Mouse (Mus musculus) kidney, adult 2 months (tissue): ENCODE measurements around the gene Itgb4. TPM values are rescaled to one million over a fixed set of nuclear protein-coding genes. Genes with fewer than 3 reads are reported as not detected.
A peak's percentile ranks its signal among the peaks of the same experiment; 100 is the strongest.

Experiments
- DNase-seq: peaks from one replicate; pipeline ENCODE4 v3.0.0; 2021
- H3K27ac ChIP-seq: fragments of 200-500 bp; 2 replicates; pipeline ENCODE4 v1.5.1; 2012; ENCODE audit warnings: low read depth, low read length, control low read depth, inconsistent platforms; ENCODE audit not compliant: insufficient read depth
- H3K27me3 ChIP-seq: fragments of 200-500 bp; replicated peaks from 2 replicates; pipeline ENCODE4 v1.6.1; 2012; ENCODE audit warnings: mild to moderate bottlenecking, moderate library complexity, low read length, inconsistent platforms; ENCODE audit not compliant: control insufficient read depth, insufficient read depth
- H3K36me3 ChIP-seq: fragments of 200-500 bp; 2 replicates; pipeline ENCODE4 v1.6.1; 2012; ENCODE audit warnings: mild to moderate bottlenecking, moderate library complexity, low read length, inconsistent platforms; ENCODE audit not compliant: control insufficient read depth, insufficient read depth
- H3K4me1 ChIP-seq: fragments of 200-500 bp; 2 replicates; pipeline ENCODE4 v1.6.1; 2011; ENCODE audit warnings: low read length; ENCODE audit not compliant: control insufficient read depth, insufficient read depth
- H3K4me3 ChIP-seq: fragments of 200-500 bp; 2 replicates; pipeline ENCODE4 v1.5.1; 2011; ENCODE audit warnings: mild to moderate bottlenecking, low read depth, low read length, control low read depth; ENCODE audit not compliant: insufficient read depth
- CTCF ChIP-seq: fragments of 200-500 bp; conservative IDR thresholded peaks from 2 replicates; pipeline ENCODE4 v1.5.1; 2011; ENCODE audit warnings: low read depth, mild to moderate bottlenecking, control low read depth, low read length, moderate library complexity, mixed read lengths; ENCODE audit not compliant: insufficient read depth, insufficient read length
- POLR2A ChIP-seq: fragments of 200-500 bp; IDR thresholded peaks from one replicate; pipeline ENCODE4 v1.6.1; 2011; ENCODE audit warnings: low read depth, low read length, control low read depth
- WGBS: fragments of 180-500 bp; shearing (Covaris S2); methylation state at CpG from one replicate; pipeline ENCODE4 v1.1.7; 2018; 5-methylcytosine and 5-hydroxymethylcytosine counted together
- polyA plus RNA-seq: library from polyadenylated mRNA; depleted of rRNA; stranded (reverse); fragments of >200 nt; gene quantifications from 2 replicates; pipeline ENCODE4 v1.2.3, GENCODE M21; 2012

The Itgb4 gene
- polyA plus RNA-seq, 1 experiment, result 5.1 TPM

GRCm38 (mm10) chr11:115970006-115970673 is 4.4 kb upstream of the Itgb4 start:
- Histone ChIP-seq H3K4me1 (no peaks in the 10 kb centered on the region), H3K27ac (peak overlapping the region; percentile 39; the same call in 1 of the 2 replicates), H3K27me3 (no peaks in the 10 kb centered on the region), H3K4me3 (no peak overlapping the region), H3K36me3 (no peaks in the 10 kb centered on the region)
- WGBS, result 42% methylated on average over 15 of the region's 15 CpGs
- DNase-seq, result peak; percentile 60
- no peak for TF ChIP-seq CTCF
- TF ChIP-seq POLR2A, result no peak

GRCm38 (mm10) chr11:115971016-115971415 is 3.5 kb upstream of the Itgb4 start:
- H3K27ac ChIP-seq, result no peak overlapping the region
- H3K4me3 ChIP-seq, result no peak overlapping the region
- peak; percentile 61 for DNase-seq
- no peaks in the 10 kb centered on the region for H3K36me3 ChIP-seq
- TF ChIP-seq CTCF (no peak), POLR2A (no peak)
- no peaks in the 10 kb centered on the region for H3K4me1 ChIP-seq
- H3K27me3 ChIP-seq, result no peaks in the 10 kb centered on the region
- 47% methylated on average over 6 of the region's 6 CpGs for WGBS

GRCm38 (mm10) chr11:115975083-115975420 is 543 bp downstream of the Itgb4 start:
- WGBS, result 3% methylated on average over 18 of the region's 18 CpGs
- Histone ChIP-seq H3K4me1 (no peaks in the 10 kb centered on the region), H3K27ac (no peak overlapping the region), H3K36me3 (no peaks in the 10 kb centered on the region), H3K4me3 (peak overlapping the region; percentile 33; the same call in 1 of the 2 replicates), H3K27me3 (no peaks in the 10 kb centered on the region)
- no peak for DNase-seq
- TF ChIP-seq CTCF (no peak), POLR2A (no peak)

- 51% methylated on average over 12 of the region's 12 CpGs for WGBS
- TF ChIP-seq POLR2A (no peak), CTCF (no peak)
- Histone ChIP-seq H3K4me1 (no peaks in the 10 kb centered on the region), H3K27ac (no peak overlapping the region), H3K36me3 (no peaks in the 10 kb centered on the region), H3K4me3 (0 out of 2 replicates have a peak overlapping the region, but pooled peaks have one; percentile 33), H3K27me3 (no peaks in the 10 kb centered on the region)
- no peak for DNase-seq
These were observed 1.0 kb downstream of the Itgb4 start for GRCm38 (mm10) chr11:115975544-115975943.

GRCm38 (mm10) chr11:115982472-115982871 is 8.0 kb downstream of the Itgb4 start:
- TF ChIP-seq POLR2A (no peak), CTCF (no peak)
- Histone ChIP-seq H3K27me3 (no peaks in the 10 kb centered on the region), H3K36me3 (no peaks in the 10 kb centered on the region), H3K27ac (no peak overlapping the region), H3K4me1 (no peaks in the 10 kb centered on the region), H3K4me3 (no peak overlapping the region)
- no peak for DNase-seq
- WGBS, result 87% methylated on average over 15 of the region's 15 CpGs

GRCm38 (mm10) chr11:115983291-115983690 is 8.8 kb downstream of the Itgb4 start:
- H3K4me3 ChIP-seq, result no peak overlapping the region
- H3K27ac ChIP-seq, result no peak overlapping the region
- TF ChIP-seq CTCF (no peak), POLR2A (no peak)
- no peaks in the 10 kb centered on the region for H3K27me3 ChIP-seq
- no peak for DNase-seq
- H3K36me3 ChIP-seq, result no peaks in the 10 kb centered on the region
- H3K4me1 ChIP-seq, result no peaks in the 10 kb centered on the region
- WGBS, result 86% methylated on average over 8 of the region's 8 CpGs

GRCm38 (mm10) chr11:115989686-115990085 is 15.2 kb downstream of the Itgb4 start:
- 52% methylated on average over 15 of the region's 15 CpGs for WGBS
- Histone ChIP-seq H3K36me3 (no peaks in the 10 kb centered on the region), H3K4me1 (no peaks in the 10 kb centered on the region), H3K27me3 (no peaks in the 10 kb centered on the region), H3K4me3 (no peak overlapping the region), H3K27ac (no peak overlapping the region)
- TF ChIP-seq CTCF (no peak), POLR2A (no peak)
- DNase-seq, result no peak
